Mouse (Mus musculus) gastrocnemius, adult 2 months (tissue): Measurements from ENCODE around the gene Csnk2a2. TPM values are rescaled to one million over a fixed set of nuclear protein-coding genes. Genes with fewer than 3 reads are reported as not detected.

Experiments
- DNase-seq: peaks from one replicate; pipeline ENCODE4 v3.0.0; 2022
- H3K27ac ChIP-seq: fragments of 200-600 bp; 2 replicates; pipeline ENCODE4 v1.8.1; 2022; ENCODE audit warnings: mild to moderate bottlenecking
- H3K4me3 ChIP-seq: fragments of 200-600 bp; 2 replicates; pipeline ENCODE4 v1.8.1; 2022; ENCODE audit warnings: mild to moderate bottlenecking, moderate library complexity
- CTCF ChIP-seq: fragments of 200-600 bp; IDR thresholded peaks from 2 replicates; pipeline ENCODE4 v1.8.1; 2022; ENCODE audit warnings: antibody characterized with exemption, mild to moderate bottlenecking, moderate library complexity
- intact Hi-C: fragments of 180-260 bp; cut with DNase I; formaldehyde crosslinking; loops from one replicate; pipeline ENCODE4 v1.15.1; 2025
- long read RNA-seq, 2 experiments: library from polyadenylated mRNA; stranded (forward); transcript quantifications; one replicate each; pipeline ENCODE4 v2.0.0; 2021
- total RNA-seq, 2 experiments: library from RNA; stranded (reverse); gene quantifications; 2 replicates each; pipeline ENCODE4 v1.2.3; 2021

Gene Csnk2a2
- total RNA-seq, result 10 to 100 TPM; 23.1 to 23.7 TPM
- long read RNA-seq, experiment 1, full-length matches to known transcripts, result 9 of 35 reads
- long read RNA-seq, experiment 1, partial matches to known transcripts, result 1 of 35 reads
- long read RNA-seq, experiment 1, other reads (novel, unspliced or antisense), result 25 of 35 reads
- long read RNA-seq, experiment 2, transcript Csnk2a2-201 (12 exons, 3,773 nt), result major isoform, 5 of 40 reads
- long read RNA-seq, experiment 2, partial matches to known transcripts, result 1 of 40 reads
- long read RNA-seq, experiment 2, other reads (novel, unspliced or antisense), result 34 of 40 reads

GRCm38 (mm10) chr8:95490006-95490405 is at the start of gene Csnk2a2:
Gene Csnk2a2 (minus strand): TSS chr8:95490039.
- Histone ChIP-seq H3K27ac (peak within 1 kb of the TSS; percentile 75), H3K4me3 (peak within 1 kb of the TSS; percentile 87)
- intact Hi-C loops, result no loop called here
- no peak for TF ChIP-seq CTCF
- no peak for DNase-seq

DNA sequence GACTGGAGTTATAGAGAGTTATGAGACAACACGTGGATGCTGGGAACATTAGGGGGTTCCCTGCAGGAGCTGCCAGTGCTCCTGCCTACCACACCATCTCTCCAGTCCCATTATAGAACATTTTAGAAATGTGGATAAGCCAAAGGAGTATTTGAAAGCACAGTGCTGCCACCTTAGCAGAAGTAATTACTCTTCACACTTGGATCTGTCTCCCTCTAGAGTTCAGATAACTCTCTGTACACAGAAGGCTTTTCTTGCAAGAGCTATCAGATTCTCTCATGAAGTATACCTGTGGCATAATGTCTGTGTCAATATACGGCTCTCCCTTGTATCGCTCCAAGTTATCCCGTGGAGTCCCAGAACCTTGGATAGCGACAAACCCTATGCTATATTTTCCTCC is 49.6 kb upstream of the Csnk2a2 start:
- Histone ChIP-seq H3K27ac (no peak overlapping the region), H3K4me3 (no peak overlapping the region)
- intact Hi-C loops, result no loop called here
- no peak for DNase-seq
- TF ChIP-seq CTCF, result peak; percentile 28; the same call in 1 of the 2 replicates

GRCm38 (mm10) chr8:95533584-95534387 is 43.9 kb upstream of the Csnk2a2 start, which contains the start of gene Ccdc113:
Gene Ccdc113 (plus strand): TSS chr8:95534085.
- Histone ChIP-seq H3K27ac (no peak within 1 kb of the TSS), H3K4me3 (peak within 1 kb of the TSS; percentile 66)
- intact Hi-C loops, result no loop called here
- TF ChIP-seq CTCF, result no peak
- peak; percentile 39 for DNase-seq

DNA sequence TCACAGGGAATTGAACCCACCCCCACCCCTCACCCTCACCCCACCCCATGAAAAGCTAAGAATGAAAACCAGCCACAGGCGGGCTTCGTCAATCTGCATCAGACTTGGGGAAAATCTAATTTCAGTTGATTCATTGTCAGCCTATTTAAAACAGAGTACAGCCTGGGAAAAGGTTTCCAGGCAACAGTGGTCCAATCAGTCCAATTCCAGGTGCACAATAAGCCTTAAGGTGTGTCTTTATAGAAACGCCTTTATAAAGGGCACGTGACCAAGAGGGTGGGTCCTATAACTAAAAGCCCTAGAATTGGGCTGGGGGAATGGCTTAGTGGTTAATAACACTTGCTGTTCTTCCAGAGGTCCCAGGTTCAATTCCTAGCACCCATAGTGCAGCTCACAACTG is 42.4 kb upstream of the Csnk2a2 start:
- TF ChIP-seq CTCF, result no peak
- Histone ChIP-seq H3K4me3 (no peak overlapping the region), H3K27ac (no peak overlapping the region)
- no peak for DNase-seq
- intact Hi-C loops, result no loop called here

GRCm38 (mm10) chr8:95528750-95529310 is 39.0 kb upstream of the Csnk2a2 start:
- H3K27ac ChIP-seq, result no peak overlapping the region
- intact Hi-C loops, result no loop called here
- H3K4me3 ChIP-seq, result no peak overlapping the region
- TF ChIP-seq CTCF, result no peak
- DNase-seq, result no peak

GRCm38 (mm10) chr8:95528194-95528593 is 38.4 kb upstream of the Csnk2a2 start:
- H3K4me3 ChIP-seq, result no peak overlapping the region
- intact Hi-C loops, result no loop called here
- TF ChIP-seq CTCF, result no peak
- no peak overlapping the region for H3K27ac ChIP-seq
- DNase-seq, result no peak

DNA sequence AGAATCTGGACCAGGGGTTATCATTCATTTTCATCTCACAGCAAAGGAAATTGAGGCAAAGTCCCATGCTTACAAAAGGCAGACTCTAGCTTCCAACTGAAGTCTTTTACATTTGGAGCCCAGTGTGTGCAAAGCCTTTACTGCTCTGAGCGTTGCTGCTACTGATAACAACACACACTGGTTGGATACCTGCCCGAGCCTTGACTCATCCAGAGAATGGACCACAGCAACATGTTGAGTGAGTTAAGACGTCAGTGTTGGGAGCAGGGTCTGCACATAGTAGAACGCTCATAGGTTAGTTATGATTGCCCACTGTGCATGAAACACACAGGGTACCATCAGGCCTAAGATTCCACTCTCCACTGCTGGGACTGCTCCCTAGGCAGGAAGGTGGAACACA is 34.2 kb upstream of the Csnk2a2 start:
- no peak overlapping the region for H3K4me3 ChIP-seq
- intact Hi-C loops, result no loop called here
- H3K27ac ChIP-seq, result no peak overlapping the region
- DNase-seq, result no peak
- TF ChIP-seq CTCF, result no peak

DNA sequence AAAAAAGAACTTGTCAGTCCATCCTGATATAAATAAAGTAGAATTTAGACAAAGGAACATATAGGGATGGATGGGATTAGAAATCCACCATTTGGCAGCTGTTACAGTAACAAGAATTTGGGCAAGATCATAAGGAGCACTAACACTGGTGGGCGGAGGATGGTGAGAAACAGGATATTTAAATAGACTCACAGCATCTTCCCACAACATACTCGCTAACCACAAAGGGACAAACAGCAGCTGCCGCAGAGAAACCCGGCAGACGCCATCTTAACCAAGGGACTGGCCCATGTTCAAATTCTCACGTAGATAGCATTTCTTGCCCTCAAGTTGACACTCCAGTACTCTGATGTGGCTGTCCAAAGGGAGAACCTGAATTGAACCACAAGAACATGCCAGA is 27.1 kb upstream of the Csnk2a2 start:
- intact Hi-C loops, result no loop called here
- DNase-seq, result no peak
- Histone ChIP-seq H3K27ac (no peak overlapping the region), H3K4me3 (no peak overlapping the region)
- no peak for TF ChIP-seq CTCF

GRCm38 (mm10) chr8:95513219-95513618 is 23.4 kb upstream of the Csnk2a2 start:
- no peak overlapping the region for H3K27ac ChIP-seq
- no peak for TF ChIP-seq CTCF
- intact Hi-C loops, result no loop called here

GRCm38 (mm10) chr8:95512257-95512656 is 22.4 kb upstream of the Csnk2a2 start:
- intact Hi-C loops, result no loop called here
- H3K4me3 ChIP-seq, result no peak overlapping the region
- no peak overlapping the region for H3K27ac ChIP-seq
- DNase-seq, result no peak
- TF ChIP-seq CTCF, result no peak

More at GRCm38 (mm10) chr8:95513219-95513618, 23.4 kb upstream of the Csnk2a2 start:
- H3K4me3 ChIP-seq, result no peak overlapping the region
- DNase-seq, result no peak

- H3K27ac ChIP-seq, result no peak overlapping the region
- DNase-seq, result no peak
- intact Hi-C loops, result no loop called here
- peak; percentile 21; the same call in 1 of the 2 replicates for TF ChIP-seq CTCF
- no peak overlapping the region for H3K4me3 ChIP-seq
These were observed 16.4 kb upstream of the Csnk2a2 start for GRCm38 (mm10) chr8:95506245-95506644.

- TF ChIP-seq CTCF, result no peak
- Histone ChIP-seq H3K4me3 (no peak overlapping the region), H3K27ac (no peak overlapping the region)
- intact Hi-C loops, result no loop called here
- DNase-seq, result no peak
These were observed 15.8 kb upstream of the Csnk2a2 start for GRCm38 (mm10) chr8:95505606-95506005.

- intact Hi-C loops, result no loop called here
- no peak overlapping the region for H3K27ac ChIP-seq
- H3K4me3 ChIP-seq, result no peak overlapping the region
- no peak for DNase-seq
- TF ChIP-seq CTCF, result no peak
These were observed 15.0 kb upstream of the Csnk2a2 start for GRCm38 (mm10) chr8:95504835-95505234.
